Mouse (Mus musculus): ENCODE data around the gene Sh3gl1.

The Sh3gl1 gene

DNA sequence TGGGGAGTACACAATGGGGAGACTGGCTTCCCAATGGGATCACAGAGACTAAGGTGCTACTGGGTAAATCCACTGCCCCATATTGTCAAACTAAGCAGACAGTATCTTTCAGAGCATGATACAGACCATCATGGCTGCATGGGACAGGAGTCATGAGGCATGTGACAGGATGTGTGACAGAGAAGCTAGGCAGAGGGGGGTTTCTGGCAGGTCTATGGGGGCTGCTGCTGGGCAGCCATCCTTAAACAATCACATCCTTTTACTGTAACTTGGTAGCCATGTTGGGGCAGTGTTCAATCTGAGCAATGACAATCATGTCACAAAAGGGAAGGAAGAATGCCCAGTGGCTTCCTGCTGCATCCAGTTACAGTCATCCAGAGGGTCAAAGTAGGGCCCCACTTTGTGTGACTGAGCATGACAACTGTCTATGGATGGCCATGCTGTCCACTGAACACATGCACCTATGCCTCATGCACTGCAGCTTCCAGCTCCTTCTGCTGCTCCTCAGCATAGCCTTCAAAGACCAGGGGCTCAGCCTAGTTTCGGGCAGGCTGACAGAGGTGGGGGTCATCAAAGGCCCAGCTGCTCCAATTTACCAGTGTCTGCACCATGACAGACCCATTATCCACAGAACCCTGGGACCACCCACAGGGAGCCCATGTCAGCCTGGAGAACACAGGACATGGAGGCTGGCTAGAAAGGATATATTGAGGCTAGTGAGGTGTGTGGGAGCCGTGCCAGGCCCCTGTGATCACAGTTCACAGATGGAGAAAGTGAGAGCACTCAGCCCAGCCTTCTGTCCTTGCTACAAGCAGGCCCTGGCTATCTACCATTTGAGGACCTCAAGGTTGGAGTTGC is 14.1 kb downstream of the Sh3gl1 start:
- peak; percentile 33 to 54 for DNase-seq (ENCODE audit: inconsistent age in 2 of 2, low spot score in 1 of 2)

DNA sequence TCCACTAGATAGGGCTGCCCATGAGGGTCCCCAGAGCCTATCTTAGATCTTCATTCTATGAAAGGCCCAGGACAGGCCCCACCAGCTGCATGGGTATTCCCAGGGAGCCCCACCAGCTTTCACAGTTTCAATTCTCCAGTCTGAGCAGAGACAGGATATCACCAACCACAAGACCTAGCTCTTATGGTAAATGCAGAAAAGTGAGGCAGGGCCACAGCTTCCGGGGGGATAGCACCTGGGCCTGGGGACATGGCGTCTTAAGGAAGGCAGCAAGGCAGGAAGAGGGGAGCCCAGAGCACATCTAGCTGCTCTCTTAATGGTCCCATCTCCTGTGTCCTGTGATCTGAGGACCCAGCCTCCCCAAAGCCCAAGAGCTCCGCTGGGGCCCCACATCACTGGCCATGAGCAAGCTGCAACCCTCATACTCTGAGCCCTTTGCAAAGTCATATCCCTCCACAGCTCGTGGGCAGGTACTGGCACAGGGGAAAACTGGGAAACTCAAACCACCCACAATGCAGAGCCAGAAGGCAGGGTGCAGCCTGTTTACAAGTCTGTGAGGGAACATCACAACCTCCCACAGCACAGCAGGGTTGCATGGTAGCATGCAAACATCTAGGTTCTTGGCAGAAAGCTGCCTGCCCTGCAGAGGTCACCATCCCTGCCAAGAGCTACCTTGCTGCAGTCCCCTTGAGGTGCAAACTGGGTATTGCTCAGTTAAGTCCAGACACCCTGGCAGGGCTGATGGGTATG is 15.1 kb downstream of the Sh3gl1 start:
- peak in 1 of 2 experiments; percentile 38 for DNase-seq (ENCODE audit: inconsistent age in 2 of 2, low spot score in 1 of 2)

DNA sequence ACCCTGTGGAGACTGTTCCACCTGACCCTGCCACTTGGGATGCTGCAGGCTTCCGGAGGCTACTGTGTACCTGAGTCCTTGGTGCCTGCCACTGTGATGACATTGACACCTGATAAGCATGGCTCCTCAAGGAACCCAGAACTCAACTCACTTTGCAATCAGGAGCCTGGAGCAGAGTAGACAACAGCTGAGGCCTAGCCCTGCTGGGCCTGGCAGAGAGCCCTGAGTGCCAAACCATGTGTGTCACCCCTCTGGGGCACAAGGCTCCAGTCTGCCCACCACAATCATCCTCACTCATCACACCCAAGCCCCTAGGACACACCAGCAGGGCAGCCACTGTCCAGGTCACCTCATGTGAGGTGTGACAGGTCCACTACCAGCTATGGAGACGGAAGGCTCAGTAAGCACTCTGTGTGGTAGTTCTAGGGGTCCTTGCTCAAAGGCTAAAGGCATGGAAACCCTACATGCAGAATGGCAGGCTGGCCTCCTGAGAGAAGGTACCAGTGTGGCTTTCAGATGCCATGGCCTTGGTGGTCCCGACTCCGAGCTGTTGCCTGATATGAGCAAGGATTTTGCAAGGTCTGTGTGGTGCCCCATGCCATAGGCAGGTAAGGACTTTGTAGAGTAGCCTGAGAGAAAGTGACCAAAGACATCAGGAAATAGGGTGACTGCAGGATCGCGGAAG is 15.9 kb downstream of the Sh3gl1 start:
- peak in 1 of 2 experiments; percentile 47 for DNase-seq (ENCODE audit: inconsistent age in 2 of 2, low spot score in 1 of 2)

DNA sequence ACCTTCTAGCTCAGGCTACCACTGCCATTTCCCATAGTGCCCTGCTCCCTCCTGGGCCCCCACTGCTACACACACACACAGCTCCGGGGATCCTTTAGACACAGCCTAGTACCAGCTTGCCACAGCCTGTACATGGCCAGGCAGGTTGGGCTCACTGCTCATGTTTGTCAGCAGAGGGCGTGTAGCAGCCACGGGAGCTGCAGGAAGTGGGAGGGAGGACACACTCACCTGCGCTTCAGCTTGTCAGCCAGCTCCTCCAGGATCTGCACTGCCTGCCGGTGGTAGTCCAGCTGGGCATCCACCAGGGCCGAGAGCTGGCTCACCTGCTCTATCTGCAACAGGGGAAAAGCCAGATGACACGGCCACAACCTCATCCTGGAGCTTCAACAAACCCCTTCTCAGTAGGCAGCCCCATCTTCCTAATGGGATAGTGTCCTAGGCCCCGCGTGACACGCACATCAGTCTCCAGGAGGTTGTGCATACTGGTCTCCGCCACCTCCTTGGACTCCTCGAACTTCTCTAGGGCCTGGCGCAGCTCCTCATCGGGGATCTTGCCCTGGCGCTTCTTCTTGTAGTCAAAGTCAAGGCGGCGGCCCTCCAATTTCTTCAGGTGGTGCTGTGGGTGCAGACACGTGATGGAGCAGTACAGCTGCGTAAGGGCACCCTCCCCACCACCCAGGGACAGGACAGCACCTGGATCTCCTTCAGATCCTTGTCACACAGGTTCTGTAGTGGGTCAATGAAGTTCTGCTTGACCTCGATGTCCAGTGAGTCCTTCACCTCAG is 17.9 kb downstream of the Sh3gl1 start:
- DNase-seq (ENCODE audit: inconsistent age in 2 of 2, low spot score in 1 of 2), result peak; percentile 60 to 78

DNA sequence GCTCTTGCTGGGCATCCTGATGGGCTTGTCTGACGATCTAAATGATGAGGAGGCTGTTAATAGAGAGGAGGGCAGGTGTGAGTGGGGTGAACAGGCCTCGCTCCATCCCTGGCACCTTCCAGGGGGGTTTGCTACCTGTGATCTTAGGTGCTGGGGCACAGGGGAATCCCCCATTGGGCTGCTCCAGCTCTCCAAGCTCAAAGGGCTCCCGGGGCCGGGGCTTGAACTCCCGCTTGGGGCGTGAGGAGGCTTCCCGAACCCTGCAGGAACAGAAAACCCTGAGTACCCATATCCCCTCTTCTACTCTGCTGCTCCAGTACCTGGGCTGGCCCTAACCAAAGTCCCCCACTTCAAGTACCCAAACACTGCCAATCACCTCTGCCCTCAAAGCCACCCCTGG is 18.6 kb downstream of the Sh3gl1 start:
- no peak for DNase-seq (ENCODE audit: inconsistent age in 2 of 2, low spot score in 1 of 2)

DNA sequence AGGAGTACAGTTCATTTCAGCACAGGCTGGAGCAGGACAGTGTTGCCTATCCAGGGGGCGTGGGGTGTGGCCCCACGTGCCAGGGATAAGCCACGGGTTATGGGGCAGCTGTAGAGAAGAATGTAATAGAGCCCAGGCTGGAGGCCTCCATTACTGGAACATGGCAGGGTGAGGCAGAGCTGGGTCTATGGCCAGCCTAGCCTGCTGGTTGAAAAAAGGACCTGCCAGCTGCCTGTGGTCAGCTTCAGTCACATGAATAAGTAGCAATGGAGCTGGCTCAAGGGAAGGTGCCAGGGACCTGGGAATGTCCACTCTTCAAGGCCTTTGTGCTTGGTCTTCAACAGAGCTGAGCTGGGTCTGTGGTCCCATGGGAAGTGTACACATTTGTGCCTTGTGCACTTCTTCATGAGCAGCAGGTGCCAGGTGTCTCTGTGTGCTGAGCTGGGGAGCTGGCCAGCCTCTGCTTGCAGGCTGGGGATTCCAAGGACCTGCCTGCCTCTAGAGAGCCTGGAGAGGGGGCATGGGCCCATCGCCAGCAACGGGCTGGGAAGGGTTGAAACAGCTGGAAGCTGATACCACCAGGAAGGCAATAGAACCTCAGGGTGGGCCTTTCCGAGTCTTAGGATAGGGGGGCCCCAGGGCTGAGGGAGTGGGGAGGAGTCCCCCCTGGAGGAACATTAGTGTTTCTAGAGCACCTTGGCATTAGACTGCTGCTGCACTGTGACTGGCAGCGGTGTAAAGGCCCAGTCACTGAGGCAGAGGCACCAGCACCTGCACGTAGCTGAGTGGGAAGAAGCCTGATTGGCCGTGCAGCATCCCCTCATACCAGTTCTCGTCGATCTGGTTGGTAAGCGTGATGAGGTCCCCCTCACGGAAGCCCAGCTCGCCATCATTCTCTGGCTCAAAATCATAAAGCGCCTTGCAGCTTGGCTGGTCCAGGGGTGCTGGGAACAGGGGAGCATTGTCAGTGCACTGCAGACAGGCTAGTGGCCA is 19.3 kb downstream of the Sh3gl1 start:
- peak in 1 of 2 experiments; percentile 49 for DNase-seq (ENCODE audit: inconsistent age in 2 of 2, low spot score in 1 of 2)

DNA sequence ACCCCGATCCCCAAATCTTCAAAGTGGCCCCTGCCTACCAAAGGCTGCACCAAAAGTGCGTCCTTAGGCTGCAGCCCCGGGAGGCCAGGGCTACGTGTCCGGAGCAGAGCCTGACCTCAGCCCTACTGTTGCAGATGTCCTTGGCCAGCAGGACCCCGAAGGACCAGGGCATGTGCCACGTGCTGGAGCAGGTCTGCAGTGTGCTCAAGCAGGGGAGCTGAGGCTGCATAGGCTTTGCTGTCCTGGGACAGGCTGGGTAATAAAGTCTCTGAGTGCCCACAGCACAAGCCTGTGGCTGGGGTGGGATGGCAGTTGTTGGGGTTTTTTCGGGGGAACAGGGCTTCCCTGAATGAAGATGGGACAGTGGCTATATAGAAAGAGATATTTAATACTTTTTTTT is 20.1 kb downstream of the Sh3gl1 start:
- peak; percentile 41 to 65 for DNase-seq (ENCODE audit: inconsistent age in 2 of 2, low spot score in 1 of 2)

DNA sequence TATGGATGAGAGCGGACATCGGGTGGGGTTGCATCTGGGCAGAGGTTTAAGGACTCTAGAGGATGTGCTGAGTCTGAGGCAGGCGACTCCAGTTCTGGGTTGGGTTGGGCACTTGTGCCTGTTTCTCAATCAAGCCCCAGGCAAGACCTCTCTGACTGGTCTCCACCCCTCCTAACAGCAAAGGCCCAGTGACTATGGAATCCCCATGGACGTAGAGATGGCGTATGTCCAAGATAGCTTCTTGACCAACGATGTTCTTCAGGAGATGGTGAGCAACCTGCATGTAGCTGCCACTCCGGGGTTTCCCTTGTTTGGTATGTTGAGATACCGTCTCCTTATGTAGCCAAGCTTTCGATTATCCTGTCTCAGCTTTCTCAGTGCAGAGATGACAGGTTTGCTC is 21.1 kb downstream of the Sh3gl1 start:
- no peak for DNase-seq (ENCODE audit: inconsistent age in 2 of 2, low spot score in 1 of 2)

DNA sequence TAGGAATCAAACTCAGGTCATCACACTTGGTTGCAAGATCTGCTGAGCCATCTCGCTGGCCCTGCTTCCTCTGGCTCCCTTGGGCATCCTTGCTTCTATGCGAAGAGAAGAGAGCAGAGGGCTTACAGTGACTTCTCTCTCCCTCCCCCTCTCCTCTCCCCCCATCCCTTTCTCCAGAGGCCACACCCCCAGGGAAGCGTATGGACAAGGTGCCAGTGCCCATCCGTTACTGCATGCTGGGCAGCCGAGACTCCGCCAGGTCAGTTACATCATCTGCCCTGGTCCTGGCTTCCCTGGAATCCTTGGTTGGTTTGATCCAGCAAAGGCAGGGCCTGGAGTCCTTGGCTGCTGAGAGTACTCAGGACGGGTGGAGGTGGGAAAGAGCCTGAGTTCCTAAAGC is 25.0 kb downstream of the Sh3gl1 start:
- DNase-seq (ENCODE audit: inconsistent age in 2 of 2, low spot score in 1 of 2), result no peak

DNA sequence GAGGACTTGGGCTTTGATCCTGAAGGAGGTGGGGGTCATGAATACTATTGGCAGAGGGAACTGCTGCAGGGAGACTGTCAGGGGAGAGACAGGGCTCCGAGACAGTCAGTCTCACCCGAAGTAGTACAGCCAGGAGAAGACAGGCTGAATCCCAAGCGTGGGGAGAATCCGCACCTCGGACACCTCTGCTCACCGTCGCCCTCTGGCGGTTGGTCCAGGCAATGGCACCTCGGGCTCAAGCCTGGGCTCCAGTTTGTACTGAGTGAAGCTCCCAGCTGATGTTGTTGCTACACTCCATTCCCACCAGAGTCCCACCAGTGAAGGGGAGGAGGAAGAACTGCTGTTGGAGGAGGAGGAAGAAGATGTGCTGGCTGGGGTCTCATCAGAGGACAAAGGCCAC is 25.8 kb downstream of the Sh3gl1 start:
- peak; percentile 82 to 94 for DNase-seq (ENCODE audit: inconsistent age in 2 of 2, low spot score in 1 of 2)

DNA sequence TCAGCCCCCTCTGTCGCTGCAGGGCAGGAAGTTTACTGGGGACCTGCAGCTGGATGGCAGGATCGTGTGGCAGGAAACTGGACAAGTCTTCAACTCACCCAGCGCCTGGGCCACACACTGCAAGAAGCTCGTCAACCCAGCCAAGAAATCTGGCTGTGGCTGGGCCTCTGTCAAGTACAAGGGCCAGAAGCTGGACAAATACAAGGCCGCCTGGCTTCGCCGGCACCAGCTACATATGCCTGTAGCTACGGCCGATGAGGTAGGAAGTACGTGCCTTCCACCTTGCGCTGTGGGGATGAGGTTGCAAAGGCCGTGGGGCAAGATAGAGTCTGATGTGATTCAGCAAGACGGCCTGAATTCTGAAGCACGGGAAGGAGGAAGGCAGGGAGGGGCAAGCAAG is 26.2 kb downstream of the Sh3gl1 start:
- no peak for DNase-seq (ENCODE audit: inconsistent age in 2 of 2, low spot score in 1 of 2)

DNA sequence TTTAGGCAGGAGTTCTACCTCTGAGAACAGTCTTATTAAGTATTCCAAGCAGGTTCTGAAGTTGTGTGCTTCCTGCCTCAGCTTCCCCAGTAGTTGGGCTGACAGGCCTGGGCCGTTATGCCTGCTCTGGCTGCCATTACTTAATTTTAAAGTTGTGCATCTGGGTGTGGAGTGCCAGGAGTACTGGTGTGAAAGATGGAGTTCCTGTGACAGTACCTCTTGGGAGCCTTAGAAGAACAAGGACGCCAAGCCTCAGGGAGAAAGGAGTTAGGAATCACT is 26.5 kb downstream of the Sh3gl1 start:
- peak in 1 of 2 experiments; percentile 62 for DNase-seq (ENCODE audit: inconsistent age in 2 of 2, low spot score in 1 of 2)

DNA sequence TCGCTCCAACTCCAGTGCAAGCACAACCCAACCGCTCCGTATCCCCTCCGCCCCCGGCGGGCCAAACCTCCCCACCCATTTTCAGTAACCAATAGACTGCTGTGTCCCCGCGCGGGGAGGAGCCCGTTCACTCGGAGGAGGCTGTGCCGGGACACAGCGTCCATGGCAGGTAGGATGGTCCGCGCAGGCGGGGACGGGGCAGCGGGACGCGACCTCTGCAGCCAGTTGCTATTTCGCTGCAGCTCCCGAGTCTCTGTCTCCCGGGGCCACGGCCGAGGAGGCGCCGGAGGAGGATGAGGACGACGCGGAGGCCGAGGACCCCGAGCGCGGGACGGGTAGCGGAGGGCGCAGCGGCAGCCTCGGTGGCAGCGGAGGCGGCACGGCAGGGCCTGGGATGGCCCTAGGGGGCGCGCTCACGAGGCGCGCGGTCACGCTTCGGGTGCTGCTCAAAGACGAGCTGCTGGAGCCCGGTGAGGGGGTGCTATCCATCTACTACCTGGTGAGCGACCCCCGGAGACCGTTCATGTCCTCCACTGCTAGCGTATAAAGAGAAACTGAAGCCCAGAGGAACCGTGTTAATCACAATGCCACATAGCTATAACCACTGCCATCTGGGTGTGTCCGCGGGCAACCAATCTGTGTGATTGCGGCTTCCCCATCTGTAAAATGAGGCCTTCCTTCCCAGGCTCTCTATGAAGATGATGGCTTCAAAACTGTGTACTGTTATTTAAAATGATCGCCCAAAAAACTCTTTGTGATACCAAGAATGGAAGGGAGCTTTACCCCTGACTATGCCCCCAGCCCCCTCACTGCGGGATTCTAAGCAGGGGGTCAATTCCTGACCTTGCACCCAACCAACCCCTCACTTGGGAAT is 27.1 kb downstream of the Sh3gl1 start:
- peak; percentile 96 to 98 for DNase-seq (ENCODE audit: inconsistent age in 2 of 2, low spot score in 1 of 2)

DNA sequence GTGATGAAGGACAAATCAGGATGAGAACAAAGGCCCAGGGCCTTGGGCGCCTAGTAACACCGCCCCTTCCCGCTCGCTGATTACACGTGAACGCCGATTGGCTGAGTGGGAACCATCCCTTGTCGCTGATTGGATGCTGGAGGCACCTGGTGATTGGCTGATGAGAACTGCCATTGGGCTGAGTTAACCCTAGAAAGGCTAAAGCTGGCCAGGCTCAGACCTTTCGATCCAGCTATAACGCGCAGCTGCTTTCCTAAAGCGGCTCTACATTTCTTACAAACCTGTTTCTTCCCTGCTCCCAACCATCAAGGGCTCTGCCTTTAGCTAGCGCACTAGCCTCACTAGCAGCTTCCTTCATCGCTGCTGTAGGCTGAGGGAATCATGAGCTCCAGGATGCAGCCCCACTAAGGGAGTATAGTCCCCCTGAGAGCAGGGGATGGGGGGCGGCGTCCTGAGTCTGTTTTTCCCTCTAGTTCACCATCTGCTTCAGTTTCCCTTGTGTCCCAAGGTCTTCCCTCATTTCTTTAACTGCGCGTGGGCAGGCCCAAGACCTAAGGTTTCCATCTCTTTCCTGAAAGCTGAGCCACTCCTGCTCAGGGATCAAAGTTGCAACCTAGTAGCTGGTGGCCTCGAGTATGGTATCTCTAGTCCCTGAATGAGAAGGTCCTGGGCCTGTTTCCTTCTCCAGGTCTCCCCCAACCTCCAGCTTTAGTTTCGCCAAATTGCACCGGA is 27.9 kb downstream of the Sh3gl1 start:
- peak; percentile 95 to 98 for DNase-seq (ENCODE audit: inconsistent age in 2 of 2, low spot score in 1 of 2)

DNA sequence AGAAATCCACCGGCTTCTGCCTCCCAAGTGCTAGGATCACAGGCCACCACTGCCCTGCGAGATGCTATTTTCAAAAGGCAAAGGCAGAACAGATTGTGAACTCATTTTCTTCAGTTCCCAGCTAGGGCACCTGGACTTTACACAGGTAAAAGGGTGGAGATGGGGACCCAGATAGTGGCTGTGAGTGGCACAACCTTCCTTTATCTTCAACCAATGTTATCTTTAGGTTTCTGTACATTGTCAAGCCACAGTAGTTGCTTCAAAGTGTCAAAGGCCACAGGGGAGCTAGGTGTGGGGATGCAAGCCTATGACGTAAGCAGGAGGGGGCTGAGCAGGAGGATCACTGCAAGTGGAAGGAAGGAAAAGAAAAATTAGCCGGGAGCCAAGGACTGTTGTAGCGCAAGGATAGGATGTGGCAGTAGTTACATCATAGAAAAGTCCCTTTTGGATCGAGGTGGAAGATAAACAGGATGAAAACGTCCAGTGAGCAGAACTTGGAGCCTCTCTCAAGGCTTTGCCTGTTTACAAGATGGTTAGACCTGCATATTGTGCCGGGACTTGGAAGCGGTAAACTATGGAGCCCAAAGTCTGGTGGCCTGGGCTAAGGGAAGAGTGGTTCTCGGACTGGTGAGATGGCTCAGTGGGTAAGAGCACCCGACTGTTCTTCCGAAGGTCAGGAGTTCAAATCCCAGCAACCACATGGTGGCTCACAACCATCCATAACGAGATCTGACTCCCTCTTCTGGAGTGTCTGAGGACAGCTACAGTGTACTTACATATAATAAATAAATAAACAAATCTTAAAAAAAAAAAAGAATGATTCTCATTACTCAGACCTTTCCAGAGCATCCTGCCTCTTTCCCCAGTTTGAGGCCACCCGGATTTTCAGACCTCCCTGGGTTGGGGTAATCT is 28.7 kb downstream of the Sh3gl1 start:
- peak in 1 of 2 experiments; percentile 32 for DNase-seq (ENCODE audit: inconsistent age in 2 of 2, low spot score in 1 of 2)

DNA sequence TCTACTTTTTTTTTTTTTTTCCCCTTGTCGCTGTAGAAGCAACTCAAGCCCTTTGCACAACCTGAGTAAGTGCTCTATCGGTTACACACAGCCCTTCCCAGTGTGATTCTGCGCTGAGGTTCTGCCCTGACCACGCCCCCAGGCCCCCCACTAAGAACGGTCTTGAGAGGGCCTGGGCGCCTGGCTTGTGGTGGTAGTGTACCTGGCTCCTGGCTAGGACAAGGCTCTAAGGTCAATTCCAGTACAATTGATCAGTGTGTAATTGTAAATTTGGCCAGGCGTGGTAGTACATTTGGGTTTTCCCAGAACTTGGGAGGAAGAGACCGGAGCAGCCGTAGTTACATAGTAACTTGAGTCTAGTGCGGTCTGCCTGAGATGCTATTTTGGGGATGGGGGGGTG is 29.5 kb downstream of the Sh3gl1 start:
- DNase-seq (ENCODE audit: inconsistent age in 2 of 2, low spot score in 1 of 2), result peak in 1 of 2 experiments; percentile 35

DNA sequence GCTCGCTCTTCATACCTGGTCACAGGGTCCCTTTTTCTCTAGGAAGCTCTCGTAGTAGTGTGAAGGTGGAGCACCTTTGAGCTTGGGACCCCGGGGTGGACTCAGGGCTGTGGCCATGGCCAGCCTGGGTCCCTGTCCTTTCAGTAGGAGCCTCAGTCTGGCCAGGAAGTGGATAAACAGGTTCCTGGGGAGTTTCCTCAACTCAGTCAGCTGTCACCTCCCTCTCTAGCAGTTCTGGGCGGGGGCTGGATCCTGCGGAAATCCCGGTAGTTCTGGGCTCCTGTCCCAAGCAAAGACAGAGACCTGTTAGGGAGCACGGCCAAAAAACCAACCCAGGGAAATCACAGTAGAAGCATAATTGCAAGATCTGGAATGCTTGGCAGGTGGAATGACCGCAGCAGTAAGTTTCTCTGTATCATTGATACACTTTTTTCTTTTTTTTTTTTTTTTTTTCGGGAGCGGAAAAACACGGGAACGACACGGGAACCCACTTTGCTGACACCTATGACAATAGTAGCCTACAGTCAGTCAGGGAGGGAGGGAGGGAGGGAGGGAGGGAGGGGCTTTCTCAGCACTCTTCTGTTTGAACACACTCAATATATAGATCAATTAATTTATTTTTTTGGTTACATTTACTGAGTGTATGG is 30.9 kb downstream of the Sh3gl1 start, which contains the start of the genes Stap2 and Mpnd:
Gene Stap2 (minus strand): TSS at position 170 of the 647 bp plus-strand sequence.
Gene Mpnd (plus strand): TSS at position 297 of the 647 bp plus-strand sequence.
- DNase-seq (ENCODE audit: inconsistent age in 2 of 2, low spot score in 1 of 2), result peak; percentile 40 to 68
